Mouse (Mus musculus) embryonic facial prominence, embryonic 10.5 days (tissue): ENCODE measurements at regions not wholly inside any gene's neighbourhood (a gene's known extent, or its start where the extent isn't known, plus 50 kb on each side); places are given as distances from the start of the nearest gene placed in this dataset.

Experiments used
- DNase-seq: peaks from one replicate; pipeline ENCODE4 v3.0.0-alpha.2; 2017; ENCODE audit warnings: low spot score
- H3K27ac ChIP-seq: fragments of 300-500 bp; sonication (generic); replicated peaks from 2 replicates; pipeline ENCODE4 v1.5.1; 2016; ENCODE audit warnings: mild to moderate bottlenecking
- H3K27me3 ChIP-seq: fragments of 300-500 bp; sonication (generic); replicated peaks from 2 replicates; pipeline ENCODE4 v1.6.1; 2016; ENCODE audit warnings: low read depth, mild to moderate bottlenecking; ENCODE audit not compliant: poor library complexity, severe bottlenecking
- H3K36me3 ChIP-seq: fragments of 300-500 bp; sonication (generic); replicated peaks from 2 replicates; pipeline ENCODE4 v1.6.1; 2016; ENCODE audit warnings: mild to moderate bottlenecking, moderate library complexity
- H3K4me1 ChIP-seq: fragments of 300-500 bp; sonication (generic); 2 replicates; pipeline ENCODE4 v1.6.1; 2016
- H3K4me3 ChIP-seq: fragments of 300-500 bp; sonication (generic); 2 replicates; pipeline ENCODE4 v1.5.1; 2016; ENCODE audit warnings: mild to moderate bottlenecking, moderate library complexity
- H3K9me3 ChIP-seq: fragments of 300-500 bp; sonication (generic); 2 replicates; pipeline ENCODE4 v1.6.1; 2016; ENCODE audit warnings: mild to moderate bottlenecking
- WGBS: fragments of 180-500 bp; shearing (Covaris S2); methylation state at CpG from one replicate; pipeline ENCODE4 v1.1.7; 2016; 5-methylcytosine and 5-hydroxymethylcytosine counted together

DNA sequence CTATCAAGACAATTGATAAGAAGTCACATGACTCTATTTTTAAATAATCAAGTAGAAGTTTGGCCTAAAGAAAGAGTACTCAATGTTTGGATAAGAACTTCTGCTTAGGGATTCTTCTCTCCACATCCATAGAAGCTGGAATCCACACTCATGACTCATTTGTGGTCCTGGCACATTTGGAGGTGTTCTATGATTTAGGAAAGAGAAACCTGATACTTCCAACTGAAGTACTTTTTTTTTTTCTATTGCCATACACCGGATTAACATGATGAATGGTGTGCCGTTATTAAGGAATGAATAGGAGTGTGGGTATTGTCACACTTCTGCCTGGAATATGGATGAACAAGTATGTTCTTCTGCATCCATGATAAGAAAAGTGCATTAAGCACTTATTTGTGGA lies 158.5 kb upstream of the Pter start:
- no peak overlapping the region for H3K4me3 ChIP-seq
- WGBS, result 87% methylated on average over 2 of the region's 2 CpGs

DNA sequence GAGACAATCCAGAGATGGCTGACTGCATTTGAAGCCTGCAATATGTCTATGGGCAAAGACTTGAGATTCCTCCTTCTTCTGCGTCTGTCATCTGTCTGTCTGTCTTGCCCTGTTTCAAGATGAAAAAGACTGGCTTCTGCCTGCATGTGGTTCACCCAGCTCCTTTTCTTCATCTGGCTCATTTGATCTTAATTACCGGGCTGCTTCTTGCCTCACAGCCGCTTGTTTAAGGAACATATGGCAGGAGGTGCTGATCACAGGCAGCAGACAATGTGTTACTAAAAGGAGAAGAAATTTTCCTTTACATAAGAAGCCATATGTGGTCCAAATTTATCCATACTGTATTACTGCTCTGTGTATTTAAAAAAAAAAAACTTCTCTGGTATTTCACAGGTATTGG lies 147.0 kb upstream of the Pter start:
- no peaks in the 10 kb centered on the region for H3K4me1 ChIP-seq
- 57% methylated on average over 3 of the region's 3 CpGs for WGBS

More for the DNA sequence above, 158.5 kb upstream of the Pter start:
- H3K27me3 ChIP-seq, result no peaks in the 10 kb centered on the region
- no peaks in the 10 kb centered on the region for H3K4me1 ChIP-seq
- H3K27ac ChIP-seq, result no peak overlapping the region
- no peaks in the 10 kb centered on the region for H3K9me3 ChIP-seq
- no peak for DNase-seq
- no peaks in the 10 kb centered on the region for H3K36me3 ChIP-seq

DNA sequence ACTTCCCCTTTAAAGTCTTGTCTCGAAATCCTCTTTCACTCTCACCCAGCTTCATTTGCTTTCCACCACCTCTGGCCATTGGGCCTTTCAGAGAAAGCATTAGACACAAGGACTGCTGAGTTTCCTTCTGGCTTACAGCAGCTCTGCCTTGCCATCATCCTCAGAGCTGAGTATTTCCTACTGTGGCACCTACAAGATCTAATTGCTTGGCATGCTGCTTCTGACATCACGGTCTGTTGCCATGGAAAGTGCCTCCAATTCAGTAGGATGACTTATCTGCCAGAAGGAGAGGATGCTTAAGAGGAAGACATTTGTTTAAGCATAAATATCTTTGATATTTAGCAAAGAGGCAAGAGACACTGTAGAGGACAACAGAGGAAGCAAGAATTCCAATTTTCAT lies 146.1 kb upstream of the Pter start:
- H3K36me3 ChIP-seq, result no peaks in the 10 kb centered on the region
- WGBS, result 66% methylated on average over 2 of the region's 2 CpGs
- H3K4me1 ChIP-seq, result no peaks in the 10 kb centered on the region
- H3K4me3 ChIP-seq, result no peak overlapping the region
- H3K27ac ChIP-seq, result no peak overlapping the region
- H3K27me3 ChIP-seq, result no peaks in the 10 kb centered on the region
- H3K9me3 ChIP-seq, result no peaks in the 10 kb centered on the region
- no peak for DNase-seq

More for the DNA sequence above, 147.0 kb upstream of the Pter start:
- H3K4me3 ChIP-seq, result no peak overlapping the region
- DNase-seq, result peak; percentile 8
- H3K9me3 ChIP-seq, result no peaks in the 10 kb centered on the region
- no peaks in the 10 kb centered on the region for H3K27me3 ChIP-seq
- no peak overlapping the region for H3K27ac ChIP-seq
- no peaks in the 10 kb centered on the region for H3K36me3 ChIP-seq

DNA sequence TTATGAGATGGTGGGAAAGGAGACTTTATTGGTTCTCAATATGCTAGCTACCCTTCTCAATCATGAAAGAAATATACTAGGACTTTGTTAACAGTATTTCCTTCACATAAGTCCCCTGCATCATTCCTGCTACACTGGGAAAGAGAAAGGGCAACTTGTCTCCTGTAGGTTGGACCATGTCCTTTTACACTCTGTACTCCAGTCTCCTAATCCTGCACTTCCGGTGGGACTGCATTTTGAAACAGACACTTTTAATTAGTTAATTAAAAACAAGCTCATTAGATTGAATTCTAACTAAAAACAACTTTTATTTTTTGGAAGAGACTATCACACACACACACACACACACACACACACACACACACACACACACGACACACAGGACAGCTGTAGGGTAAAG lies 131.2 kb upstream of the Pter start:
- WGBS, result 64% methylated on average over 2 of the region's 2 CpGs
- H3K9me3 ChIP-seq, result no peaks in the 10 kb centered on the region

DNA sequence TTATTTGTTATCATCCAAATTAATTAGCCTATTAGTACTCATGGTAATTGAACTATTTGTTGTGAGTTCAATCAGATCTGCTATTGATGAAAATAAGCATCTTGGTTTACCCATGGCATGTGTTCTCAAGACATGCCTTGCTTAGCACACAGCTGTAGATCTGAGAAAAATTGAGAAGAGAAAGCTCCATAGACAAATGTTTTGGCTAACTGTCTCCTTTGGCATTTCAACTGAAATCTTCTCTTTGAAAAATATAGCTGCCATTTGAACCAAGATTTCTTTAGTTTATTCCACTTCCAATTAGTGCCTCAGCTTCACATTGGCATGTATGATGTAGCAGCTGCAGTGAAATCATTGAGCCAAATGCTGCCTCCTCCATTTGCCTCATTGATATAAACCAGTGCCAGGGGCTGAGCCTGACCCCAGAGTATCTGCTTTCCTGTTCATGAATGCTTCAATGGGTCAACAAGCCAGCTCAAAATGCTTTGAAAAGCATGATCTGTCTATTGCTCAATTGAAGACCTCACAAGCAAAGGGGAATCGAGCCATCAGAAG lies 126.1 kb upstream of the Pter start:
- Histone ChIP-seq H3K36me3 (no peaks in the 10 kb centered on the region), H3K4me1 (no peaks in the 10 kb centered on the region), H3K9me3 (no peaks in the 10 kb centered on the region), H3K27me3 (no peaks in the 10 kb centered on the region), H3K27ac (no peak overlapping the region), H3K4me3 (no peak overlapping the region)
- no peak for DNase-seq
- WGBS, result 78% methylated on average over 1 of the region's 1 CpGs

More for the DNA sequence above, 131.2 kb upstream of the Pter start:
- no peak for DNase-seq
- Histone ChIP-seq H3K27me3 (no peaks in the 10 kb centered on the region), H3K36me3 (no peaks in the 10 kb centered on the region), H3K4me3 (no peak overlapping the region), H3K4me1 (no peaks in the 10 kb centered on the region), H3K27ac (no peak overlapping the region)

DNA sequence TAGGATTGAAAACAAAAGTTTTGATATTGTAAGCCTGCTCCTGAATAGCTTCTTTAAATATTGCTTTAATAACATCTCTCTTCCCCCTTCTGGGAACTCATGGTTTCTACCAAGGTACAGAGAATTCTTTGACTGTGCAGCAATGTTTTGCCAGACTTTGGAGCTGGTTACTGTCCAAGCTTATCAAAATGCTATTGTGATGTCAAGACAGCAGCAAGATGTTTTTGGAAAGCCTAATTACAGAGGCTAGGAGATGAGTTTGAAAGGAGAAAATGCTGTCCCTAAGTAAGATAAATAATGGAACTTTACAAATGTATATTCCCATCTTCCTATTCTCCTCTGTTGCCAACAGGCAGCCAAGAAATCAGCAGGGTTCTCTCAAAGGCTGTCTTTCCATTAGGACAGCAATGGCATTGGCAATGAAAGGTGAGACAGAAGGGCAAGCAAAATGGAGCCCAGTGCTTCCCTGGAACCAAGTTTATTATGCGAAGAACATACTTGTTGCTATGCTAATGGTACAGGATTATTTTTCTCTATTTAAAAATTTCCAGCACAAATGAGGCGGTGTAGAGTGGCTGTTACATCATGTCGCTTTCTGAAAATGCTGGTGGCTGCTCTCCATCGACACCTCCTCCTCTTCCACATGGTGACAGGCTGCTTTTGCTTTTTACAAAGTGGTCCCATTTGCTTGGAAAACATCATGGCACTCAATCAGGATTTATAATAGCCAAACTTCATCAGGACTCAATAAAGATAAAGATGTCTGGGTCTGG lies 124.5 kb upstream of the Pter start:
- no peak for DNase-seq
- Histone ChIP-seq H3K4me3 (no peak overlapping the region), H3K4me1 (no peaks in the 10 kb centered on the region), H3K27ac (no peak overlapping the region), H3K27me3 (no peaks in the 10 kb centered on the region), H3K9me3 (no peaks in the 10 kb centered on the region), H3K36me3 (no peaks in the 10 kb centered on the region)
- 90% methylated on average over 4 of the region's 4 CpGs for whole genome bisulfite sequencing

DNA sequence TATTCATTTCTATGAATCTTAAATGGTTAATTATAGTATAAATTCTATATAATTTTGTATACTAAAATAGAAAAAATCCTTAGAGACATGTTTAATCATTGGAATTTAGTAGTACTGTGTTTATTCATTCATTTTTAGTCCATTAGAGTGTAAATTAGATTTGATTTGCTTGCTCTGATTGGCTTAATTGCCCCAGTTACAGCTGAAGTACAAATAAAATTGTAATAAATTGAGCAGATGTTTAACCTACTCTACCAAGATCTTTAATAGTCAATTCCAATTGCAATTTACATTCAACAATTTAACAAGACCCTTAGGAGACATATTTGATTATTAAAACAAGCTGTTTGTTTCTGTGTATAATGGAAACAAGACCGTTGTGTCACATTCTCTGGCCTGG lies 121.2 kb upstream of the Pter start:
- Histone ChIP-seq H3K4me1 (no peaks in the 10 kb centered on the region), H3K27me3 (no peaks in the 10 kb centered on the region), H3K36me3 (no peaks in the 10 kb centered on the region), H3K4me3 (no peak overlapping the region), H3K9me3 (no peaks in the 10 kb centered on the region), H3K27ac (no peak overlapping the region)
- 87% methylated on average over 1 of the region's 1 CpGs for WGBS
- DNase-seq, result no peak

DNA sequence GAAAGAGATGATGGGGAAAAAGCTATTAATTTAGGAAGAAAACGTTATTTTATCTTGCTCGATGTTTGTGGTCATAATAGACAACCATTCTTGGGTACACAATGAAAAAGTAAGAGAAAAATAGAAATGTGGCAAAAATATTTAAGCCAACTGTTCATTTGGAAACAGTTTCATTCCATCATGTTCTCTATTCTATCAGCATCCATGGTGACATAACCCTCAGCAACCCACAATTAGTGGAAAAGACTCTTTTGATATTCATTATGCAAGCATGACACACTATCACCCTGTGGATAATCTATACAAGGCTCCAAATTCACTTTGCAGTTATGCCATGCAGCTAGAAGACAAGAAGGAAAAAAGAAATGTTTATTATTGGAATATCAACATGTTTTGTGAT lies 118.7 kb upstream of the Pter start:
- H3K4me3 ChIP-seq, result no peak overlapping the region
- no peaks in the 10 kb centered on the region for H3K27me3 ChIP-seq
- H3K36me3 ChIP-seq, result no peaks in the 10 kb centered on the region
- no peaks in the 10 kb centered on the region for H3K9me3 ChIP-seq
- no peak for DNase-seq
- H3K27ac ChIP-seq, result no peak overlapping the region
- no peaks in the 10 kb centered on the region for H3K4me1 ChIP-seq
- 81% methylated on average over 2 of the region's 2 CpGs for WGBS

DNA sequence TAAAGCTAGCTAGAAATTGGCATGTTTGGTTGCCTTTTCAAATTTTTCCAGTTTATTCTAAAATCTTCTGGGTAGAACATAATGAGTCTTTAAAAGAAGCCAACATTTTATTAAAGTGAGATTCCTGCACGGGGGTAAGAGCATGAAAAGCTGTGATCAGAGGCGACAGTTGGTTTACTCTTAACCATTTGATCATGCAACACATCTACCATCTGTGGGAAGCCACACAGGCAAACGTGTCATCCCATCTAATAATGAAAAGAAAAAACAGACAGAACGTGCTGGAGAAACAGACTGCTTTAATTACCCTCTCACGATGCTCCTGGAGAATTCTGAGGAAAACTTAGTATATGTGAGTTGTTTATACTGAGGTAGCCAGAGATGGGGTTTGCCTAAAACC lies 115.4 kb upstream of the Pter start:
- no peak overlapping the region for H3K27ac ChIP-seq
- H3K27me3 ChIP-seq, result no peaks in the 10 kb centered on the region
- WGBS, result 72% methylated on average over 5 of the region's 5 CpGs
- DNase-seq, result no peak
- H3K4me1 ChIP-seq, result no peaks in the 10 kb centered on the region
- H3K4me3 ChIP-seq, result no peak overlapping the region
- no peaks in the 10 kb centered on the region for H3K36me3 ChIP-seq
- H3K9me3 ChIP-seq, result no peaks in the 10 kb centered on the region

DNA sequence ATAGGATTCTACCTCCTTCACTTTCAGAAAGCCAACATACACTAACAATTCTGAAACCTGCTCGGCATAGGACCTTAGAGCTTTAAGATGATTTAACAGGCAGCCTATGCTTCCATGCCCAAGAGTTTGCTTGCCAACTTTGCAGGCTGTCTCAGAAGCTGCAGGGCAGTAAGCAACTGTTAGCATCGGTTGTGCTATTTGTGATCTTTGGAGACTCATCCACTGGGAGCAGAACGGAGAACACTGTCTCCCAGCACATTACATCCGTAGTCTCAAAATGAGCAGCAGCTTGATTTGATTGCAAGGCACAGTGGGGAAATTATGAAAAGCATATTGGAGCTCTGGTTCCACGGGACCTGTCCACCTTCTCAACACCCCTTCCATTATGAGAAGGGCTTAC lies 108.5 kb upstream of the Pter start:
- WGBS, result 84% methylated on average over 5 of the region's 5 CpGs
- H3K36me3 ChIP-seq, result no peaks in the 10 kb centered on the region
- no peaks in the 10 kb centered on the region for H3K9me3 ChIP-seq
- no peak overlapping the region for H3K27ac ChIP-seq
- H3K4me1 ChIP-seq, result no peaks in the 10 kb centered on the region
- DNase-seq, result no peak
- no peak overlapping the region for H3K4me3 ChIP-seq
- H3K27me3 ChIP-seq, result no peaks in the 10 kb centered on the region

DNA sequence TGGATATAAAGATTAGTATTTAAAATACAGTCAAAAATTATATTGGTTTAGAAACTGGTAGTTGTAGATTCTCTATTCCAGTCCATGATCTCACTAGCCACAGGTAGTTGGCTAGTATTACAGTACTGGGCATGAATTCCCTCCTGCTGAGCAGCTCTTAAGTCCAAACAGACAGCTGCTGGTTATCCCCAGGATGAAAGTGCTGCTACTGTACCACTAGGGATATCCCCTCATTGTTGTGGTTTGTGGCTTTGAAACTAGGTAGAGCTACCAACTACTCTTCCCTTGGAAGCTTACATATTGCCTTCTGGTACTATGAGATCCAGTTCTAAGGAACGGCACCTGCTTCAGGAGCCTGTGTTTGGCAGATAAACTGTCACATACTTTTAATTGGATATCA lies 97.9 kb upstream of the Pter start:
- H3K9me3 ChIP-seq, result no peaks in the 10 kb centered on the region
- no peak overlapping the region for H3K4me3 ChIP-seq
- DNase-seq, result no peak
- no peak overlapping the region for H3K27ac ChIP-seq
- WGBS, result 88% methylated on average over 1 of the region's 1 CpGs
- H3K4me1 ChIP-seq, result no peaks in the 10 kb centered on the region
- no peaks in the 10 kb centered on the region for H3K36me3 ChIP-seq
- no peaks in the 10 kb centered on the region for H3K27me3 ChIP-seq

DNA sequence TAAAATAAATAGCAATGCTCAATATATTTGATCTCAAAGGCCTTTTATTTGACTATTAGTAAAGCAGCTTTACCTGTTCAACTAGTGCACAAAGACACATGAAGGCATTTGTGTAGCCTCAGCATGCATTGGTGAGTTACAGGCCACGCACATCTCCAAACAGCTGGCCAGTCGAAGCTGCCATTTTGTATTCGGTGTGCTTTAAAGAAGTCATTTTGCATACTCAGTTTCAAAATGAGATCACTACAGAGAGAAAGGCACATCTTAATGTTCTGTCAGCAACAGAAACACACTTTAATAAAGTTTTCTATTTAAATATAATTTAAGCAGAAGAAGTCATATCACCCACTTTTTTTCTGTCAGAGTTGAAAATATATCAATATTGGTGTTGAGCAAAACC lies 90.3 kb upstream of the Pter start:
- 93% methylated on average over 3 of the region's 3 CpGs for WGBS
- no peak for DNase-seq
- Histone ChIP-seq H3K27ac (no peak overlapping the region), H3K4me3 (no peak overlapping the region), H3K36me3 (no peaks in the 10 kb centered on the region), H3K4me1 (no peaks in the 10 kb centered on the region), H3K9me3 (no peaks in the 10 kb centered on the region), H3K27me3 (no peaks in the 10 kb centered on the region)

DNA sequence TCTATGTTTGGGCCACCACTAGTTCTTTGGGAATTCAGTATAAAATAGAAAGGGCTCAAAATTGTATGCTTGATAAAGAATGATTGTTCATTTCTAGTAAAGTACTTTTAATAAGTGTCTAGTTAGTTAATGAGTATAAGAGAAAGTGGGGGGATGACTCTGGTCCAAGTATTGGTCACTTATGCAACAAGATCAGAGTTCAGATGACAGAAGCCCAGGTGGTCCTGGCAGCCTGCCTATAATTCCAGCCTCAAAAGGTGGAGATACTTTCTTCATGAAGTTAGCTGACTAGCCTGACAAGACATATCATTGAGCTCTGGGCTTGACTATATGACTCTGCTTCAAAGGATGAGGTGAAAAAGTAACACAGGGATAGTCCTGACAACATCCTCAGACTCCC lies 57.3 kb upstream of the Pter start:
- DNase-seq, result no peak
- Histone ChIP-seq H3K9me3 (no peaks in the 10 kb centered on the region), H3K4me1 (no peaks in the 10 kb centered on the region), H3K4me3 (no peak overlapping the region), H3K27me3 (no peaks in the 10 kb centered on the region), H3K27ac (no peak overlapping the region), H3K36me3 (no peaks in the 10 kb centered on the region)
